Mouse (Mus musculus) duodenum, adult 2 months (tissue): ENCODE measurements around the gene Hist1h1e. TPM values are rescaled to one million over a fixed set of nuclear protein-coding genes. Genes with fewer than 3 reads are reported as not detected.

ENCODE experiments used
- polyA plus RNA-seq: library from polyadenylated mRNA; depleted of rRNA; stranded (reverse); fragments of >200 nt; gene quantifications from 2 replicates; pipeline ENCODE4 v1.2.3, GENCODE M21; 2012; ENCODE audit warnings: low replicate concordance; rRNA removed

Gene Hist1h1e
- polyA plus RNA-seq, result 2.3 and 2.7 TPM in 2 replicates

DNA sequence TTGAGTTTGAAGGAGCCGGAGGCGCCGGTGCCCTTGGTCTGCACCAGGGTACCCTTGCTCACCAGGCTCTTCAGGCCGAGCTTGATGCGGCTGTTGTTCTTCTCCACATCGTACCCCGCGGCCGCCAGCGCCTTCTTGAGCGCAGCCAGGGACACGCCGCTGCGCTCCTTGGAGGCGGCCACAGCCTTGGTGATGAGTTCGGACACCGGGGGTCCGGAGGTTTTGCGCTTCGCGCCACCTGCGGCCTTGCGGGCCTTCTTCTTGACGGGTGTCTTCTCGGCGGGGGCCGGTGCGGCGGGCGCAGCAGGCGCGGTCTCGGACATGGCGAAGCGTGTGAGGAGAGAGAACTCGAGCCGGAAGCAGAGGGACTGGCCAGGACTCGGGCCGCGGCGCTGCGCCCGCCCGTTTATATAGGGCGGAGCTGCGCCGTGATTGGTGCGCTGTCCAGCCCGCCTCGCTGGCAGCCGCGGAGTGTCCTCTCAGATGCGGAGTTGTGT is at the start of gene Hist1h1e:
TSS of gene Hist1h1e (minus strand) at position 384 of the 497 bp plus-strand sequence.

GRCm38 (mm10) chr13:23620733-23621531 is 1.4 kb downstream of the Hist1h1e start, which contains the start of gene Hist1h2be:
Gene Hist1h2be, minus strand, starts transcription at chr13:23621124.

GRCm38 (mm10) chr13:23581408-23582218 is 40.7 kb downstream of the Hist1h1e start, which contains the start of gene Hist1h4d:
Gene Hist1h4d, plus strand, starts transcription at chr13:23581598.

GRCm38 (mm10) chr13:23575271-23575851 is 47.0 kb downstream of the Hist1h1e start, which contains the start of gene Hist1h3d:
Gene Hist1h3d, plus strand, starts transcription at chr13:23575763.

GRCm38 (mm10) chr13:23573898-23574524 is 48.3 kb downstream of the Hist1h1e start, which contains the start of the genes Hist1h2bf and Hist1h2ad:
Gene Hist1h2bf, minus strand, starts transcription at chr13:23574196.
Gene Hist1h2ad, plus strand, starts transcription at chr13:23574381.

DNA sequence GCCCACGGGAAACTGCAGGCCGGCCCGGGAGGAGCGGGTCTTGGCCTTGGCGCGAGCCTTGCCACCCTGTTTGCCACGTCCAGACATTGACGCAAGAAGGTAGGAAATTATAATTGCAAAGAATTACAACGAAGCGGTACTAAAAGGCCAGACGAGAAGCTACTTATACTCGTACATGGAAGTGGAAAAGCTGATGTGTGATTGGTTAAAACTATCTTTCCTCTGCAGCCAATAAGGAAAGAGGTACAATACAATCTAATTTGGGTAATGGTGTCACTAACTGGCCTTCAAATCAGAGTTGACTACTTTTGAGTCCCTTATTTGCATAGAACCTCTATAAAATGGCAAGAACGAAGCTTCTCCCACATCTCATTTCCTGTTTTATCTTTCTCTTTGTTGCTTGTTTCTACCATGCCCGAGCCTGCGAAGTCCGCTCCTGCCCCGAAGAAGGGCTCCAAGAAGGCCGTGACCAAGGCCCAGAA is 51.3 kb downstream of the Hist1h1e start, which contains the start of the genes Hist1h2ae and Hist1h2bg:
TSS of gene Hist1h2ae (minus strand) at position 199 of the 482 bp plus-strand sequence.
TSS of gene Hist1h2bg (plus strand) at position 375 of the 482 bp plus-strand sequence.

Other genes starting within 250 kb of the Hist1h1e start
- gene Abt1, start 198.7 kb downstream of the Hist1h1e start, polyA plus RNA-seq, result 0.78 and 1.2 TPM in 2 replicates
- gene Btn1a1, start 156.7 kb downstream of the Hist1h1e start, polyA plus RNA-seq, result 0.04 TPM in 1 of 2 replicates, not detected in the other
- not detected in 2 replicates for gene Btn2a2, start 133.7 kb downstream of the Hist1h1e start, polyA plus RNA-seq
- 12.7 and 22.9 TPM in 2 replicates for gene Hist1h4h, start 91.5 kb downstream of the Hist1h1e start, polyA plus RNA-seq
- 782 and 1,968 TPM in 2 replicates for gene Hist1h2af, start 88.7 kb downstream of the Hist1h1e start, polyA plus RNA-seq
- gene Hist1h3g, start 87.1 kb downstream of the Hist1h1e start, polyA plus RNA-seq, result 41.4 and 47.8 TPM in 2 replicates
- 3.4 and 4.2 TPM in 2 replicates for gene Hist1h2bh, start 79.2 kb downstream of the Hist1h1e start, polyA plus RNA-seq
- gene Hist1h3f, start 78.5 kb downstream of the Hist1h1e start, polyA plus RNA-seq, result 12.4 and 14.5 TPM in 2 replicates
- gene Hist1h4f, start 70.9 kb downstream of the Hist1h1e start, polyA plus RNA-seq, result 6.2 and 12.0 TPM in 2 replicates
- 0.11 and 0.13 TPM in 2 replicates for gene Hist1h1d, start 69.3 kb downstream of the Hist1h1e start, polyA plus RNA-seq
- 34.6 and 43.8 TPM in 2 replicates for gene Hist1h3e, start 60.2 kb downstream of the Hist1h1e start, polyA plus RNA-seq
- gene Hist1h2ae, start 51.3 kb downstream of the Hist1h1e start, polyA plus RNA-seq, result 11.9 and 48.7 TPM in 2 replicates
- 29.6 and 41.4 TPM in 2 replicates for gene Hist1h2bg, start 51.2 kb downstream of the Hist1h1e start, polyA plus RNA-seq
- 13.2 and 22.0 TPM in 2 replicates for gene Hist1h2bf, start 48.4 kb downstream of the Hist1h1e start, polyA plus RNA-seq
- 3.7 and 15.3 TPM in 2 replicates for gene Hist1h2ad, start 48.2 kb downstream of the Hist1h1e start, polyA plus RNA-seq
- gene Hist1h3d, start 46.8 kb downstream of the Hist1h1e start, polyA plus RNA-seq, result 13.1 and 33.1 TPM in 2 replicates
- gene Hist1h4d, start 41.0 kb downstream of the Hist1h1e start, polyA plus RNA-seq, result 7.5 and 12.3 TPM in 2 replicates
- 1.4 and 1.6 TPM in 2 replicates for gene Hist1h2be, start 1.4 kb downstream of the Hist1h1e start, polyA plus RNA-seq
- gene Hist1h2ac, start 61.4 kb upstream of the Hist1h1e start, polyA plus RNA-seq, result 1.3 and 5.1 TPM in 2 replicates
- gene Hist1h2bc, start 61.6 kb upstream of the Hist1h1e start, polyA plus RNA-seq, result 151 and 487 TPM in 2 replicates
- not detected in 2 replicates for gene Hist1h1t, start 73.3 kb upstream of the Hist1h1e start, polyA plus RNA-seq
- gene Hist1h4c, start 75.9 kb upstream of the Hist1h1e start, polyA plus RNA-seq, result 4.4 and 18.3 TPM in 2 replicates
- 5.9 and 6.9 TPM in 2 replicates for gene Hfe, start 88.3 kb upstream of the Hist1h1e start, polyA plus RNA-seq
- 19.5 and 49.1 TPM in 2 replicates for gene Hist1h1c, start 116.2 kb upstream of the Hist1h1e start, polyA plus RNA-seq
- 35.9 and 40.8 TPM in 2 replicates for gene Hist1h3c, start 123.0 kb upstream of the Hist1h1e start, polyA plus RNA-seq
- gene Hist1h2bb, start 124.2 kb upstream of the Hist1h1e start, polyA plus RNA-seq, result 18.7 and 20.8 TPM in 2 replicates
- gene Hist1h2ab, start 128.6 kb upstream of the Hist1h1e start, polyA plus RNA-seq, result 22.8 and 64.3 TPM in 2 replicates
- 30.7 and 39.7 TPM in 2 replicates for gene Hist1h3b, start 129.7 kb upstream of the Hist1h1e start, polyA plus RNA-seq
- 9.6 and 14.6 TPM in 2 replicates for gene Hist1h4b, start 134.5 kb upstream of the Hist1h1e start, polyA plus RNA-seq
- gene Hist1h4a, start 138.7 kb upstream of the Hist1h1e start, polyA plus RNA-seq, result 6.3 and 13.5 TPM in 2 replicates
- gene Hist1h3a, start 139.8 kb upstream of the Hist1h1e start, polyA plus RNA-seq, result 21.3 and 31.3 TPM in 2 replicates
- 0.74 and 1.2 TPM in 2 replicates for gene Hist1h1a, start 141.1 kb upstream of the Hist1h1e start, polyA plus RNA-seq
- 0.71 and 3.3 TPM in 2 replicates for gene Trim38, start 147.4 kb upstream of the Hist1h1e start, polyA plus RNA-seq
- 0.06 TPM in 1 of 2 replicates, not detected in the other for gene Slc17a2, start 184.4 kb upstream of the Hist1h1e start, polyA plus RNA-seq
- gene Slc17a3, start 216.9 kb upstream of the Hist1h1e start, polyA plus RNA-seq, result not detected in 2 replicates
- not detected in 2 replicates for gene Slc17a1, start 245.2 kb upstream of the Hist1h1e start, polyA plus RNA-seq